Mouse (Mus musculus): Measurements from ENCODE around the gene Saxo2.

Gene Saxo2

GRCm38 (mm10) chr7:82648353-82649080, at the start of gene Saxo2, which contains the start of gene Efl1:
TSS of gene Saxo2 (minus strand) at chr7:82648528.
TSS of gene Efl1 (plus strand) at chr7:82648614.
- DNase-seq: peak; percentile 99

DNA sequence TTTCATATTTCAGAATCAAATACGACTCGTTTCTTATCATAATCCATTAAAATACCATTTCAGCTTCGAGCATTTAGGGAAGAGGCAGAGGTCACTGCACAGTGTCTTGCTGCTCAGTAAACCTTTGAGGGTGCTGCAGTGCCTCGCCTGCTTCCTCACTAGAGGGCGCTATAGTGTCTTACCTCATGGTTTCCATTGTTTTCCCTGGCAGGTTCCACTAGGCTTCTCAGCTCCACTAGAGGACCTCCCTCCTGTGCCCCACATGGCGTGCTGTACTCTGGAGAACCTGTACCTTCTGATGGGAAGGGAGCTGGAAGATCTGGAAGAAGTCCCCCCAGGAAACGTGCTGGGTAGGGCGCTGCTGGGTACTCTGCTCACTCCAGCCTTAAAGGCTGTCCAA, 49.3 kb upstream of the Saxo2 start:
- peak; percentile 32 for DNase-seq

- no peak for DNase-seq
Observed at GRCm38 (mm10) chr7:82691021-82691738, 42.9 kb upstream of the Saxo2 start.

- DNase-seq: peak; percentile 12
Observed at GRCm38 (mm10) chr7:82688736-82689135, 40.4 kb upstream of the Saxo2 start.

GRCm38 (mm10) chr7:82679901-82680300, 31.6 kb upstream of the Saxo2 start:
- DNase-seq: no peak

- no peak for DNase-seq
Observed at GRCm38 (mm10) chr7:82676834-82677233, 28.5 kb upstream of the Saxo2 start.

- DNase-seq: no peak
Observed at GRCm38 (mm10) chr7:82676001-82676400, 27.7 kb upstream of the Saxo2 start.

GRCm38 (mm10) chr7:82664604-82665003, 16.3 kb upstream of the Saxo2 start:
- DNase-seq: no peak

- DNase-seq: peak; percentile 24
Observed at GRCm38 (mm10) chr7:82649081-82649445, 735 bp upstream of the Saxo2 start.

DNA sequence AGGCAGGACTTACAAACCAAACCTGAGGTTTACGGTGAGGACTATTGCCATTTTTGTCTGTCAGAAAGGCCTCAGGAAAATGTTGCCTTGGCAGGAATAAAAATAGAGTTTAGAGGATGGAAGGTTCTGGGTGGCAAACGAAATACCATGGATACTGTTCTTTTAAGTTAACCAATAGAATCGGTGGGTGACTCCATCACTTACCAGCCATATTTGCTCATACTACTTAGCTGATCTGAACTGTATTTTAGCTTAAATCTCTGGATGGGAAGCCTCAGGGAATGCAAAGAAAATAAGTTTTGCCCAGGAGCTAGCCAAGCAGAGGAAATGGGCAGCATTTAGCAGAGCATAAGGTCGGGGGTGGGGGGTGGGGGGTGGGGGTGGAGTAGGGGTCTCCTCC, 419 bp downstream of the Saxo2 start:
- DNase-seq: no peak

DNA sequence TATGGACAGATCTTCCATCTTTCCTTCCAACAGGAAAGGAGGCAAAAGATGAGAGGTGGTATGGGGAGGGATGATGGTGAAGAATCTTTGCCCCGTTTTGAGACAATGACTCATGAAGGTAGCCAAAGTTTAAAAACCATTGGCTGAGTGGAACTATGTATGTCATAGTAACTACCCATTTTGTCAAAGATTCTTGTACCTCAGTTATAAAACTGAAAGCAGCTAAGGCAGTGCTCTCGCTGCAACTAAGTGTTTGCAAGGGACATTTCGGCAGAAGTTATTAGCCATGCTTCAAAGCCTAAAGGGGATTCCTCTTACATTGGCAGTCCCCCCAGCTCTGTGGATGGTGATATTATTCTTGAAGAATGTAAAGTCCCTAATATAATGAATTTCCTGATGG, 1.1 kb downstream of the Saxo2 start:
- DNase-seq: no peak

DNA sequence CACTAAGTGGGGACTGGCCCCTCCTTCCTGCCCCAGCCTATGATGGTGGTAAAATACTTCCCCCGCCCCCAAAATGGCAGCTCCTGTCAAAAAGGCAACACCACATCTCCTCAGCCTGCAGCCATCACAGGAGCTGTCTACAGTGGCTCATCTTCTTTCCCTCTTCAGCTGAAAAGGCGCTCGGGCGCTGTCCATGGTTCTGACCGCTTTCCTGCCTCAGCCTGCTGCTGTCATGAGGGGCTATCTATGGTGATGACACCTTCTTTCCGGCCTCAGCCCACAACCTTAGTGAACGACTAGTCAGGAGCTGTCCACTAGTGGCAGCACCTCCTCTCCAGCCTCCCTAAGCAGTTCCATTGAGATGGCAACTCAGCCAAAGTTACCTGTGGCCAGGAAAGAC, 23.0 kb downstream of the Saxo2 start:
- peak; percentile 87 for DNase-seq

- peak; percentile 29 for DNase-seq
Observed at GRCm38 (mm10) chr7:82609629-82610028, 38.7 kb downstream of the Saxo2 start.

GRCm38 (mm10) chr7:82605425-82605824, 42.9 kb downstream of the Saxo2 start:
- no peak for DNase-seq

- no peak for DNase-seq
Observed at GRCm38 (mm10) chr7:82602008-82602407, 46.3 kb downstream of the Saxo2 start.

- no peak for DNase-seq
Observed at GRCm38 (mm10) chr7:82590931-82591330, 57.4 kb downstream of the Saxo2 start.
